Mouse (Mus musculus): Measurements from ENCODE around the gene Cpe. TPM values are rescaled to one million over a fixed set of nuclear protein-coding genes. Genes with fewer than 3 reads are reported as not detected.

Cpe gene
- total and polyA plus RNA-seq, 3 experiments: not detected

DNA sequence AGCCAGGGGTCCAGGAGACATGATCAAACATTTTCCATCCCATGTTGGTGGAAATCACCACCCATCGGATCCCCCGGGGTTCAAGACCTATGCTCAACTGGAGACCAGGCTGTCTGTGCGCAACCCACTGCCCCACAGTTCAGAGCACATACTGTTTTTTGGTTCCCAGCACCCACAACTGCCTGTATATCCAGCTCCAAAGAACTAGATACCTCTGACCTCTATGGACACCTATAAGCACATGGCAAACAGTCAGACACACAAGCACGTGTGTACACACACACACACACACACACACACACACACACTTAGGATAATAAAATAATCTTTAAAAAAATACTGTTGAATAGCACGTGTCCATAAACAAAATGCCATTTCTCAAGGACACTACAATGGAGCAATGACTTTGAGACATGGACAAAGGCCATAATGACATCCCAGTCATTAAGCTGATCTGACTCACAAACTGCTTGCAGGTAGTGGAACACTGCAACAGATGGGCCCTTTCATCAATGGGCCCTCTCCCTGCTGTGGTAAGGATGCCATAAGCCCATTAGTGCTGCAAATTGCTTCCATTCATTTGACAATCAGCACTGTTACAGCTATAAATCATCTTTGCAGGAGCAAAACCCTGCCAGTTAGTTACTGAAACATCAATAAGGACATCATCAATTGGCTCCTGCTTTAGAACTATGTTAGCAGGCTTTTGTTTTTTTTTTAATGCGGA, 63.7 kb downstream of the Cpe start:
- no peak overlapping the region for H3K4me3 ChIP-seq (ENCODE audit: control insufficient read depth in 1 of 2, insufficient read depth in 1 of 2, low read depth in 2 of 2, low read length in 2 of 2)
- TF ChIP-seq NRF1 (IDR thresholded peaks at IDR 0.05; ENCODE audit: insufficient read depth, low read depth, low read length, poor library complexity, severe bottlenecking): no peak
- no peak for TF ChIP-seq RAD21 (IDR thresholded peaks at IDR 0.05; ENCODE audit: low read depth, low read length)
- TF ChIP-seq MYC (IDR thresholded peaks at IDR 0.05; ENCODE audit: low read depth, low read length): no peak
- no peak for TF ChIP-seq TBP (IDR thresholded peaks at IDR 0.05; ENCODE audit: low read depth, low read length)
- no peak for TF ChIP-seq MYB (IDR thresholded peaks at IDR 0.05; ENCODE audit: low read depth, low read length)
- TF ChIP-seq CHD1 (IDR thresholded peaks at IDR 0.05; ENCODE audit: low read depth, low read length): no peak
- no peak for TF ChIP-seq MXI1 (IDR thresholded peaks at IDR 0.05; ENCODE audit: low read depth, low read length)
- TF ChIP-seq E2F4 (IDR thresholded peaks at IDR 0.05; ENCODE audit: borderline replicate concordance, low read depth, low read length): no peak
- TF ChIP-seq KAT2A (conservative IDR thresholded peaks at IDR 0.05; ENCODE audit: low read depth, low read length): no peak
- no peak for TF ChIP-seq ZKSCAN1 (IDR thresholded peaks at IDR 0.05; ENCODE audit: low read depth, low read length)
- TF ChIP-seq BHLHE40 (IDR thresholded peaks at IDR 0.05; ENCODE audit: borderline replicate concordance, low read depth, low read length): no peak
- no peak for TF ChIP-seq ZNF384 (IDR thresholded peaks at IDR 0.05; ENCODE audit: low read depth, low read length)
- TF ChIP-seq CHD2 (IDR thresholded peaks at IDR 0.05; ENCODE audit: low read length): no peak
- no peak for TF ChIP-seq RCOR1 (IDR thresholded peaks at IDR 0.05; ENCODE audit: low read depth, low read length)
- TF ChIP-seq POLR2A (IDR thresholded peaks at IDR 0.05; ENCODE audit: control insufficient read depth in 1 of 2, insufficient read depth in 1 of 2, low read depth in 1 of 2, low read length in 2 of 2, poor library complexity in 1 of 2): no peak
- no peak for TF ChIP-seq GATA1 (IDR thresholded peaks at IDR 0.05; ENCODE audit: low read depth, low read length)
- no peak for TF ChIP-seq SMC3 (IDR thresholded peaks at IDR 0.05; ENCODE audit: low read depth, low read length)

DNA sequence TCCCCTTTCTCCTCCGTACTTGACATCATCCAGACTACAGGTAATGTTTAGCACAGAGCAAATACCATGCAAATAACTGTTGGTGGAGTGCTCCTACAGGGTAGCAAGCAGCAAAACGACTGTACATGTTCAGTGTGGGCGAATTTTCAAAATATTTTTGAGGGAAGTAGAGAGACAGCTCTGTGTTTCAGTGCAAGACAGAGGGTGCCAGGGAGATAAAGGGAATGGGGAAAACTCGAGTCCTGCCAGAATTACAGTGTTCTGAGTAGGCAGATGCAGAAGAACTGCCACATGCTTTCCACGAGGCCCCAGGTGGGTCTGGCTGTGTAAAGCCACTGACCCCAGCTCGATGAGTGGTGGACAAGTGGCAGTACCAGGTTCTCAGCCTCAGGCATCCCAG, 64.8 kb downstream of the Cpe start:
- TF ChIP-seq NRF1 (IDR thresholded peaks at IDR 0.05; ENCODE audit: insufficient read depth, low read depth, low read length, poor library complexity, severe bottlenecking) (no peak), EP300 (IDR thresholded peaks at IDR 0.05; ENCODE audit: low read depth in 1 of 2, low read length in 2 of 2) (no peak), ETS1 (IDR thresholded peaks at IDR 0.05; ENCODE audit: low read depth, low read length) (no peak), ELF1 (IDR thresholded peaks at IDR 0.05; ENCODE audit: low read depth, low read length) (no peak), CTCF (IDR thresholded peaks at IDR 0.05 in 2 of 3, conservative IDR thresholded peaks at IDR 0.05 in 1 of 3; ENCODE audit: control insufficient read depth in 1 of 3, insufficient read depth in 1 of 3, low read depth in 2 of 3, low read length in 3 of 3, poor library complexity in 1 of 3, severe bottlenecking in 1 of 3) (no peak), USF1 (IDR thresholded peaks at IDR 0.05; ENCODE audit: low read depth, low read length) (no peak), ZMIZ1 (IDR thresholded peaks at IDR 0.05; ENCODE audit: low read depth, low read length) (no peak), KAT2A (conservative IDR thresholded peaks at IDR 0.05; ENCODE audit: low read depth, low read length) (no peak), POLR2AphosphoS5 (IDR thresholded peaks at IDR 0.05; ENCODE audit: borderline replicate concordance, low read depth, low read length) (no peak), CHD1 (IDR thresholded peaks at IDR 0.05; ENCODE audit: low read depth, low read length) (no peak), RCOR1 (IDR thresholded peaks at IDR 0.05; ENCODE audit: low read depth, low read length) (no peak), MYB (IDR thresholded peaks at IDR 0.05; ENCODE audit: low read depth, low read length) (no peak), TCF12 (IDR thresholded peaks at IDR 0.05; ENCODE audit: low read depth, low read length) (no peak), MAZ (IDR thresholded peaks at IDR 0.05; ENCODE audit: low read depth, low read length) (no peak), MXI1 (IDR thresholded peaks at IDR 0.05; ENCODE audit: low read depth, low read length) (no peak), GABPA (IDR thresholded peaks at IDR 0.05; ENCODE audit: low read depth, low read length) (no peak), ZKSCAN1 (IDR thresholded peaks at IDR 0.05; ENCODE audit: low read depth, low read length) (no peak), MYC (IDR thresholded peaks at IDR 0.05; ENCODE audit: low read depth, low read length) (no peak)
- H3K4me1 ChIP-seq (ENCODE audit: control insufficient read depth in 1 of 2, insufficient read depth in 2 of 2, low read length in 2 of 2): no peaks in the 10 kb centered on the region

More for the DNA sequence above, 63.7 kb downstream of the Cpe start:
- H3K27ac ChIP-seq (ENCODE audit: control insufficient read depth, low read depth, low read length): no peak overlapping the region
- no peaks in the 10 kb centered on the region for H3K9me3 ChIP-seq (replicated peaks; ENCODE audit: insufficient read depth, low read length)
- no peaks in the 10 kb centered on the region for H3K36me3 ChIP-seq (ENCODE audit: control insufficient read depth in 1 of 2, insufficient read depth in 2 of 2, low read length in 2 of 2)
- no peak overlapping the region for H3K9ac ChIP-seq (ENCODE audit: control insufficient read depth, low read depth, low read length, poor library complexity, severe bottlenecking)
- H3K4me1 ChIP-seq (ENCODE audit: control insufficient read depth in 1 of 2, insufficient read depth in 2 of 2, low read length in 2 of 2): no peaks in the 10 kb centered on the region
- no peak for DNase-seq (ENCODE audit: low read depth, low spot score)
- no peaks in the 10 kb centered on the region for H3K27me3 ChIP-seq (ENCODE audit: control insufficient read depth in 1 of 2, insufficient read depth in 2 of 2, low read length in 2 of 2)
- no peaks in the 10 kb centered on the region for H3K79me2 ChIP-seq (ENCODE audit: control insufficient read depth, insufficient read depth, low read length, poor library complexity)

More for the DNA sequence above, 64.8 kb downstream of the Cpe start:
- H3K27ac ChIP-seq (ENCODE audit: control insufficient read depth, low read depth, low read length): no peak overlapping the region
- H3K36me3 ChIP-seq (ENCODE audit: control insufficient read depth in 1 of 2, insufficient read depth in 2 of 2, low read length in 2 of 2): no peaks in the 10 kb centered on the region
- H3K4me3 ChIP-seq (ENCODE audit: control insufficient read depth in 1 of 2, insufficient read depth in 1 of 2, low read depth in 2 of 2, low read length in 2 of 2): no peak overlapping the region
- H3K79me2 ChIP-seq (ENCODE audit: control insufficient read depth, insufficient read depth, low read length, poor library complexity): no peaks in the 10 kb centered on the region
- no peak for DNase-seq (ENCODE audit: low read depth, low spot score)
- no peaks in the 10 kb centered on the region for H3K9me3 ChIP-seq (replicated peaks; ENCODE audit: insufficient read depth, low read length)
- H3K9ac ChIP-seq (ENCODE audit: control insufficient read depth, low read depth, low read length, poor library complexity, severe bottlenecking): no peak overlapping the region
- no peaks in the 10 kb centered on the region for H3K27me3 ChIP-seq (ENCODE audit: control insufficient read depth in 1 of 2, insufficient read depth in 2 of 2, low read length in 2 of 2)

All from MEL (cell line).